Mouse (Mus musculus): ENCODE results near the gene Creg2.

GRCm38 (mm10) chr1:39636660-39637059, 14.6 kb downstream of the Creg2 start:
- TF ChIP-seq POLR2A (IDR thresholded peaks at IDR 0.05; ENCODE audit: extremely low read depth, insufficient read depth, low read length) (no peak), CTCF (IDR thresholded peaks at IDR 0.05; ENCODE audit: low read depth, low read length) (no peak)
